26 mouse cellular contexts compared by ENCODE assay signal in genomic region chr13:52217066-52217465, GRCm38 (mm10).
A peak's percentile ranks its signal among the peaks of the same experiment; 100 is the strongest.
DNase-seq lines count a peak whose midpoint lies in the region; ATAC-seq and TF ChIP-seq lines count a peak whose summit lies in the region.
"Had no signal": no experiment of that assay in that cellular context is flagged by ENCODE, and none has a peak within 500 bp of the region (broad histone marks: within the 10 kb centered on the region; RNA-seq: fewer than 3 reads in every experiment).

No protein-coding gene starts in this region.

- H3K9me3 ChIP-seq in heart, postnatal 0 days (replicated peaks; ENCODE audit: control insufficient read depth, low read length) = no peaks in the 10 kb centered on the region
- H3K9me3 ChIP-seq: forebrain, embryonic 12.5 days; heart, embryonic 15.5 days; hindbrain, embryonic 15.5 days had no signal

- no peaks in the 10 kb centered on the region for H3K27me3 ChIP-seq in heart, postnatal 0 days (ENCODE audit: control insufficient read depth, insufficient read depth, low read length)
- H3K27me3 ChIP-seq: embryonic facial prominence, embryonic 13.5 days; forebrain, embryonic 15.5 days; heart, embryonic 15.5 days; hindbrain, embryonic 15.5 days; Patski had no signal

- no peak overlapping the region for H3K9ac ChIP-seq in heart, postnatal 0 days (replicated peaks; ENCODE audit: low read depth, low read length)
- H3K9ac ChIP-seq: embryonic facial prominence, embryonic 13.5 days; forebrain, embryonic 12.5 days; forebrain, embryonic 15.5 days; heart, embryonic 15.5 days; hindbrain, embryonic 12.5 days; hindbrain, embryonic 15.5 days had no signal

- WGBS in heart, postnatal 0 days = 31% methylated on average over 5 of the region's 5 CpGs

- ATAC-seq in heart, postnatal 0 days (ENCODE audit: insufficient read depth, low read depth) = peak; percentile 44; the same call in 1 of the 2 replicates
- ATAC-seq: CD4-positive, CD25-positive, alpha-beta regulatory T cell, adult 4 months; forebrain, embryonic 15.5 days; intestine, postnatal 0 days; Patski had no signal

- H3K4me2 ChIP-seq in heart, postnatal 0 days (ENCODE audit: low read depth, low read length) = no peak overlapping the region
- H3K4me2 ChIP-seq: embryonic facial prominence, embryonic 13.5 days; forebrain, embryonic 12.5 days; forebrain, embryonic 15.5 days; heart, embryonic 11.5 days; heart, embryonic 15.5 days; hindbrain, embryonic 12.5 days; hindbrain, embryonic 15.5 days had no signal

- H3K36me3 ChIP-seq in heart, postnatal 0 days (replicated peaks; ENCODE audit: control insufficient read depth, insufficient read depth, low read length) = no peaks in the 10 kb centered on the region
- H3K36me3 ChIP-seq: embryonic facial prominence, embryonic 10.5 days; embryonic facial prominence, embryonic 13.5 days; forebrain, embryonic 12.5 days; forebrain, embryonic 15.5 days; heart, embryonic 15.5 days; hindbrain, embryonic 12.5 days; hindbrain, embryonic 15.5 days had no signal

- DNase-seq in adrenal gland, adult 8-10 months = peak; percentile 40
- DNase-seq in adrenal gland, postnatal 10 days = no peak
- DNase-seq in heart, postnatal 0 days (ENCODE audit: low spot score) = no peak
- DNase-seq in heart, postnatal 10 days = no peak
- DNase-seq in Muller cell, postnatal 12 days (ENCODE audit: inconsistent ontology term) = peak; percentile 34
- DNase-seq in adrenal gland, postnatal 36 days = peak; percentile 24 to 39
- no peak for DNase-seq in lung, adult 18-20 months
- DNase-seq: cerebellum, adult 18-20 months; cerebellum, adult 9-10 months; cerebellum, postnatal 14 days; embryo, embryonic 11 days; gastrocnemius, postnatal 10 days; gastrocnemius, postnatal 36 days; kidney, adult 2 months had no signal

- no peak overlapping the region for H3K4me3 ChIP-seq in heart, postnatal 0 days (ENCODE audit: low read depth, low read length)
- H3K4me3 ChIP-seq: embryonic facial prominence, embryonic 10.5 days; embryonic facial prominence, embryonic 13.5 days; erythroblast, embryonic 14.5 days; forebrain, embryonic 12.5 days; forebrain, embryonic 15.5 days; heart, embryonic 15.5 days; hindbrain, embryonic 12.5 days; hindbrain, embryonic 15.5 days had no signal

- no peak for TF ChIP-seq EP300 in heart, postnatal 0 days (IDR thresholded peaks at IDR 0.05; ENCODE audit: low read depth)

- no peak for TF ChIP-seq CTCF in heart, postnatal 0 days (IDR thresholded peaks at IDR 0.05; ENCODE audit: low read depth)

- no peaks in the 10 kb centered on the region for H3K4me1 ChIP-seq in heart, postnatal 0 days (ENCODE audit: control insufficient read depth, insufficient read depth)
- H3K4me1 ChIP-seq: embryonic facial prominence, embryonic 13.5 days; hindbrain, embryonic 12.5 days; hindbrain, embryonic 15.5 days had no signal

- H3K27ac ChIP-seq in heart, postnatal 0 days (ENCODE audit: low read depth) = no peak overlapping the region
- H3K27ac ChIP-seq: embryonic facial prominence, embryonic 10.5 days; embryonic facial prominence, embryonic 13.5 days; forebrain, embryonic 12.5 days; forebrain, embryonic 15.5 days; heart, embryonic 15.5 days; hindbrain, embryonic 12.5 days; hindbrain, embryonic 15.5 days had no signal

- intact Hi-C loops in heart, postnatal 10 days (cut with DNase I) = no loop called here

Comparison
In these comparisons a context has a peak if more than half of its experiments do, and no peak if none do; other contexts are left out.
1. DNase-seq: peak in adrenal gland, adult 8-10 months (single experiment), Muller cell, postnatal 12 days (single experiment) and adrenal gland, postnatal 36 days (2 of 2); none in adrenal gland, postnatal 10 days (single experiment), heart, postnatal 0 days (single experiment), heart, postnatal 10 days (0 of 2) and lung, adult 18-20 months (0 of 2).